Mouse (Mus musculus): ENCODE measurements at regions not wholly inside any gene's neighbourhood (a gene's known extent, or its start where the extent isn't known, plus 50 kb on each side); places are given as distances from the start of the nearest gene placed in this dataset.

GRCm38 (mm10) chr4:125315818-125316217, 174.7 kb upstream of the Grik3 start:
- Histone ChIP-seq H3K36me3 (ENCODE audit: control insufficient read depth, insufficient read depth, low read length, poor library complexity, severe bottlenecking) (no peaks in the 10 kb centered on the region), H3K9ac (ENCODE audit: insufficient read depth, low read depth, low read length, poor library complexity, severe bottlenecking) (no peak overlapping the region), H3K9me3 (ENCODE audit: control insufficient read depth, insufficient read depth, low read depth, low read length) (no peaks in the 10 kb centered on the region), H3K4me3 (ENCODE audit: insufficient read depth in 1 of 2, low read depth in 1 of 2, low read length in 2 of 2, poor library complexity in 1 of 2, severe bottlenecking in 1 of 2) (no peak overlapping the region), H3K27ac (ENCODE audit: insufficient read depth, low read depth, low read length, poor library complexity, severe bottlenecking) (no peak overlapping the region), H3K4me1 (ENCODE audit: control insufficient read depth in 2 of 2, insufficient read depth in 2 of 2, low read length in 2 of 2, poor library complexity in 1 of 2) (peaks cover 3 to 33% of the 10 kb centered on the region in 2 experiments; a peak in 2 of 4 replicates)
- no peak for TF ChIP-seq CHD2 (IDR thresholded peaks at IDR 0.05; ENCODE audit: low read depth, low read length)
- in situ Hi-C loops (cut with MboI; ENCODE audit: low sequenced_read_pairs in 2 of 2, unreplicated experiment in 2 of 2), result no loop called here
- peak; percentile 30 for DNase-seq (ENCODE audit: low read depth, low spot score)

DNA sequence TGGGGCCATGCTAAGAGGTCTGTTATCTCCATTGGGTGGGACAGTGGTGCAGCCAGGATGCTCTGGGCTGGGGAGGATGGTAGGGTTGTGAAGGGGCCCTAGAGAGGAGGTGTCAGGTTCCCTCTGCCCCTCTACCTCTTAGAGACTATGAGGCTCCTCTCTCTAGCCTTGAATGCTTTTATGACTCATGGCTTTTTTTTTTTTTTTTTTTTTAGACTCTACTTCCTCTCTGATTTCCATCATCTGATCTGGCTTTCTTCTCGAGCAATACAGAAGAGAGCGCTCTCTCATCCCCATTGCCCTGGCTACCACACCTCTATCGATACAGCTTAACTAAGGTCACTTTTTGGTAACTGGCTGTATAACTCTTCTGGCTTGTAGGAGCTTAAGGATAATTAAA, 176.6 kb upstream of the Grik3 start:
- Histone ChIP-seq H3K4me1 (ENCODE audit: control insufficient read depth in 2 of 2, insufficient read depth in 2 of 2, low read length in 2 of 2, poor library complexity in 1 of 2) (peaks cover 3 to 33% of the 10 kb centered on the region in 2 experiments; a peak in 2 of 4 replicates), H3K9me3 (ENCODE audit: control insufficient read depth, insufficient read depth, low read depth, low read length) (no peaks in the 10 kb centered on the region), H3K27ac (ENCODE audit: insufficient read depth, low read depth, low read length, poor library complexity, severe bottlenecking) (no peak overlapping the region), H3K36me3 (ENCODE audit: control insufficient read depth, insufficient read depth, low read length, poor library complexity, severe bottlenecking) (no peaks in the 10 kb centered on the region), H3K9ac (ENCODE audit: insufficient read depth, low read depth, low read length, poor library complexity, severe bottlenecking) (no peak overlapping the region), H3K4me3 (ENCODE audit: insufficient read depth in 1 of 2, low read depth in 1 of 2, low read length in 2 of 2, poor library complexity in 1 of 2, severe bottlenecking in 1 of 2) (no peak overlapping the region)
- peak; percentile 50; the same call in 1 of the 2 replicates for TF ChIP-seq ZNF384 (IDR thresholded peaks at IDR 0.05; ENCODE audit: low read depth, low read length)
- no peak for TF ChIP-seq MAFK (IDR thresholded peaks at IDR 0.05; ENCODE audit: insufficient read depth, low read depth, low read length)
- in situ Hi-C loops (cut with MboI; ENCODE audit: low sequenced_read_pairs in 2 of 2, unreplicated experiment in 2 of 2), result no loop called here
- no peak for DNase-seq (ENCODE audit: low read depth, low spot score)

GRCm38 (mm10) chr4:125313252-125313651, 177.2 kb upstream of the Grik3 start:
- Histone ChIP-seq H3K4me3 (ENCODE audit: insufficient read depth in 1 of 2, low read depth in 1 of 2, low read length in 2 of 2, poor library complexity in 1 of 2, severe bottlenecking in 1 of 2) (no peak overlapping the region), H3K9me3 (ENCODE audit: control insufficient read depth, insufficient read depth, low read depth, low read length) (no peaks in the 10 kb centered on the region), H3K9ac (ENCODE audit: insufficient read depth, low read depth, low read length, poor library complexity, severe bottlenecking) (no peak overlapping the region), H3K36me3 (ENCODE audit: control insufficient read depth, insufficient read depth, low read length, poor library complexity, severe bottlenecking) (no peaks in the 10 kb centered on the region), H3K27ac (ENCODE audit: insufficient read depth, low read depth, low read length, poor library complexity, severe bottlenecking) (no peak overlapping the region), H3K4me1 (ENCODE audit: control insufficient read depth in 2 of 2, insufficient read depth in 2 of 2, low read length in 2 of 2, poor library complexity in 1 of 2) (peaks cover 3 to 33% of the 10 kb centered on the region in 2 experiments; a peak in 2 of 4 replicates)
- no peak for TF ChIP-seq ZC3H11A (IDR thresholded peaks at IDR 0.05; ENCODE audit: borderline replicate concordance, low read depth, low read length)
- no peak for TF ChIP-seq MAFK (IDR thresholded peaks at IDR 0.05; ENCODE audit: insufficient read depth, low read depth, low read length)
- no peak for TF ChIP-seq ZNF384 (IDR thresholded peaks at IDR 0.05; ENCODE audit: low read depth, low read length)
- TF ChIP-seq HCFC1 (IDR thresholded peaks at IDR 0.05; ENCODE audit: borderline replicate concordance, insufficient read depth, low read length), result no peak
- in situ Hi-C loops (cut with MboI; ENCODE audit: low sequenced_read_pairs in 2 of 2, unreplicated experiment in 2 of 2), result no loop called here
- peak; percentile 65 for DNase-seq (ENCODE audit: low read depth, low spot score)

GRCm38 (mm10) chr4:125308171-125308570, 180.5 kb upstream of the Zc3h12a start:
- no peak for DNase-seq (ENCODE audit: low read depth, low spot score)
- in situ Hi-C loops (cut with MboI; ENCODE audit: low sequenced_read_pairs in 2 of 2, unreplicated experiment in 2 of 2), result no loop called here
- TF ChIP-seq ZC3H11A (IDR thresholded peaks at IDR 0.05; ENCODE audit: borderline replicate concordance, low read depth, low read length) (no peak), CHD2 (IDR thresholded peaks at IDR 0.05; ENCODE audit: low read depth, low read length) (no peak), HCFC1 (IDR thresholded peaks at IDR 0.05; ENCODE audit: borderline replicate concordance, insufficient read depth, low read length) (no peak), ZNF384 (IDR thresholded peaks at IDR 0.05; ENCODE audit: low read depth, low read length) (no peak), MAFK (IDR thresholded peaks at IDR 0.05; ENCODE audit: insufficient read depth, low read depth, low read length) (no peak)

DNA sequence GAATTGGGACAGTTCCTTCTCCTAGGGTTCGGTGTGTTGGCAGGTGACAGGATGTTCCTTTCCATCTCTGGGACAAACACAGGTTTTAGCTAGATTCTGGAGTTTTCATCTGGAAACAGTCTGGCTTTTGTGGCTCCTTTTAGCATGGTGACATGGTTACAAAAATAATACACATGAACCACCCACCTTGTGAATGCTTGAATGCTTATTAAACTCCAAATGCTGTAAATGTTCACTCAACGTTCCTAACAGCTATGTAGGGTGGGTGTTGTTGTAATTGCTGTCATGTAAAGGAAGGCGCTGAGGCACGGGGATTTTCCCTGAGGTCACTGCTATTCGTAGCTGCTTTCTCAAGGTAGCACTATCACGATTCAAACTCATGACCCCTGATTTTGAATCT, 178.1 kb upstream of the Zc3h12a start:
- in situ Hi-C loops (cut with MboI; ENCODE audit: low sequenced_read_pairs in 2 of 2, unreplicated experiment in 2 of 2), result no loop called here
- TF ChIP-seq HCFC1 (IDR thresholded peaks at IDR 0.05; ENCODE audit: borderline replicate concordance, insufficient read depth, low read length), result no peak
- Histone ChIP-seq H3K4me3 (ENCODE audit: insufficient read depth in 1 of 2, low read depth in 1 of 2, low read length in 2 of 2, poor library complexity in 1 of 2, severe bottlenecking in 1 of 2) (no peak overlapping the region), H3K27ac (ENCODE audit: insufficient read depth, low read depth, low read length, poor library complexity, severe bottlenecking) (no peak overlapping the region), H3K4me1 (ENCODE audit: control insufficient read depth in 2 of 2, insufficient read depth in 2 of 2, low read length in 2 of 2, poor library complexity in 1 of 2) (peaks cover 0 to 3% of the 10 kb centered on the region in 2 experiments; a peak in 1 of 4 replicates), H3K9ac (ENCODE audit: insufficient read depth, low read depth, low read length, poor library complexity, severe bottlenecking) (no peak overlapping the region), H3K9me3 (ENCODE audit: control insufficient read depth, insufficient read depth, low read depth, low read length) (no peaks in the 10 kb centered on the region), H3K36me3 (ENCODE audit: control insufficient read depth, insufficient read depth, low read length, poor library complexity, severe bottlenecking) (no peaks in the 10 kb centered on the region)
- no peak for DNase-seq (ENCODE audit: low read depth, low spot score)

More at GRCm38 (mm10) chr4:125308171-125308570, 180.5 kb upstream of the Zc3h12a start:
- no peak overlapping the region for H3K9ac ChIP-seq (ENCODE audit: insufficient read depth, low read depth, low read length, poor library complexity, severe bottlenecking)
- no peak overlapping the region for H3K27ac ChIP-seq (ENCODE audit: insufficient read depth, low read depth, low read length, poor library complexity, severe bottlenecking)
- no peaks in the 10 kb centered on the region for H3K9me3 ChIP-seq (ENCODE audit: control insufficient read depth, insufficient read depth, low read depth, low read length)
- no peaks in the 10 kb centered on the region for H3K36me3 ChIP-seq (ENCODE audit: control insufficient read depth, insufficient read depth, low read length, poor library complexity, severe bottlenecking)
- H3K4me1 ChIP-seq (ENCODE audit: control insufficient read depth in 2 of 2, insufficient read depth in 2 of 2, low read length in 2 of 2, poor library complexity in 1 of 2), result peaks cover 0 to 17% of the 10 kb centered on the region in 2 experiments; a peak in 2 of 4 replicates
- no peak overlapping the region for H3K4me3 ChIP-seq (ENCODE audit: insufficient read depth in 1 of 2, low read depth in 1 of 2, low read length in 2 of 2, poor library complexity in 1 of 2, severe bottlenecking in 1 of 2)

All from ES-E14 (cell line).